Mouse (Mus musculus) MEL (cell line): Measurements from ENCODE around the gene St13.

Experiments
- BHLHE40 ChIP-seq: IDR thresholded peaks from 2 replicates; pipeline ENCODE4 v1.6.1; 2012; ENCODE audit warnings: low read depth, mild to moderate bottlenecking, inconsistent platforms, low read length, improper control_type of control experiment, borderline replicate concordance
- CTCF ChIP-seq, 3 experiments: IDR thresholded peaks in 2 of 3; conservative IDR thresholded peaks in 1 of 3; 2 replicates each; pipeline ENCODE4 v1.5.1; 2011 to 2012; ENCODE audit warnings: low read length in 3 of 3, low read depth in 2 of 3, mild to moderate bottlenecking in 2 of 3, improper control_type of control experiment in 1 of 3, inconsistent platforms in 1 of 3, mixed read lengths in 1 of 3, moderate library complexity in 1 of 3; ENCODE audit not compliant: control insufficient read depth in 1 of 3, insufficient read depth in 1 of 3, poor library complexity in 1 of 3, severe bottlenecking in 1 of 3
- EP300 ChIP-seq, 2 experiments: IDR thresholded peaks; 2 replicates each; pipeline ENCODE4 v1.6.1; 2011; ENCODE audit warnings: improper control_type of control experiment in 2 of 2, low read length in 2 of 2, low read depth in 1 of 2, mild to moderate bottlenecking in 1 of 2
- GABPA ChIP-seq: IDR thresholded peaks from 2 replicates; pipeline ENCODE4 v1.6.1; 2012; ENCODE audit warnings: low read depth, mild to moderate bottlenecking, inconsistent platforms, low read length, improper control_type of control experiment, moderate library complexity
- GATA1 ChIP-seq: IDR thresholded peaks from 2 replicates; pipeline ENCODE4 v1.6.1; 2011; ENCODE audit warnings: low read depth, low read length, improper control_type of control experiment
- HCFC1 ChIP-seq: IDR thresholded peaks from 2 replicates; pipeline ENCODE4 v1.6.1; 2012; ENCODE audit warnings: low read depth, mild to moderate bottlenecking, inconsistent platforms, low read length, improper control_type of control experiment, moderate library complexity
- NRF1 ChIP-seq: IDR thresholded peaks from 2 replicates; pipeline ENCODE4 v1.6.1; 2014; ENCODE audit warnings: low read depth, mild to moderate bottlenecking, inconsistent platforms, low read length, improper control_type of control experiment, moderate library complexity; ENCODE audit not compliant: poor library complexity, insufficient read depth, severe bottlenecking
- POLR2A ChIP-seq, 2 experiments: IDR thresholded peaks; 2 replicates each; pipeline ENCODE4 v1.6.1; 2011 to 2012; ENCODE audit warnings: low read length in 2 of 2, mild to moderate bottlenecking in 2 of 2, control low read depth in 1 of 2, improper control_type of control experiment in 1 of 2, low read depth in 1 of 2, moderate library complexity in 1 of 2; ENCODE audit not compliant: control insufficient read depth in 1 of 2, insufficient read depth in 1 of 2, poor library complexity in 1 of 2
- POLR2AphosphoS2 ChIP-seq: IDR thresholded peaks from 2 replicates; pipeline ENCODE4 v1.6.1; 2011; ENCODE audit warnings: low read length, improper control_type of control experiment
- RAD21 ChIP-seq: IDR thresholded peaks from 2 replicates; pipeline ENCODE4 v1.6.1; 2011; ENCODE audit warnings: mild to moderate bottlenecking, low read depth, low read length, improper control_type of control experiment
- RCOR1 ChIP-seq: IDR thresholded peaks from 2 replicates; pipeline ENCODE4 v1.6.1; 2012; ENCODE audit warnings: low read depth, mild to moderate bottlenecking, inconsistent platforms, low read length, improper control_type of control experiment
- SMC3 ChIP-seq: IDR thresholded peaks from 2 replicates; pipeline ENCODE4 v1.6.1; 2011; ENCODE audit warnings: low read depth, low read length, improper control_type of control experiment
- USF1 ChIP-seq: IDR thresholded peaks from 2 replicates; pipeline ENCODE4 v1.6.1; 2014; ENCODE audit warnings: low read depth, mild to moderate bottlenecking, inconsistent platforms, low read length, improper control_type of control experiment, moderate library complexity
- ZMIZ1 ChIP-seq: IDR thresholded peaks from 2 replicates; pipeline ENCODE4 v1.6.1; 2012; ENCODE audit warnings: low read depth, mild to moderate bottlenecking, inconsistent platforms, low read length, improper control_type of control experiment, moderate library complexity

GRCm38 (mm10) chr15:81348366-81348765 is 51.5 kb downstream of the St13 start:
- no peak for TF ChIP-seq CTCF (IDR thresholded peaks at IDR 0.05 in 2 of 3, conservative IDR thresholded peaks at IDR 0.05 in 1 of 3; ENCODE audit: control insufficient read depth in 1 of 3, insufficient read depth in 1 of 3, low read depth in 2 of 3, low read length in 3 of 3, poor library complexity in 1 of 3, severe bottlenecking in 1 of 3)
- TF ChIP-seq SMC3 = no peak
- no peak for TF ChIP-seq USF1
- no peak for TF ChIP-seq HCFC1
- no peak for TF ChIP-seq ZMIZ1
- no peak for TF ChIP-seq POLR2A (IDR thresholded peaks at IDR 0.05; ENCODE audit: control insufficient read depth in 1 of 2, insufficient read depth in 1 of 2, low read depth in 1 of 2, low read length in 2 of 2, poor library complexity in 1 of 2)
- TF ChIP-seq RCOR1 = no peak
- no peak for TF ChIP-seq NRF1
- no peak for TF ChIP-seq EP300 (IDR thresholded peaks at IDR 0.05; ENCODE audit: low read depth in 1 of 2, low read length in 2 of 2)
- TF ChIP-seq POLR2AphosphoS2 = no peak
- TF ChIP-seq GABPA = no peak
- TF ChIP-seq GATA1 = no peak
- no peak for TF ChIP-seq BHLHE40
- TF ChIP-seq RAD21 = no peak
